Mouse (Mus musculus) hindbrain, postnatal 0 days (tissue): ENCODE measurements around the gene Prx. TPM values are rescaled to one million over a fixed set of nuclear protein-coding genes. Genes with fewer than 3 reads are reported as not detected.

Experiments
- ATAC-seq: fragments of 200-750 bp; cut with Nextera tagmentation; 2 replicates; pipeline ENCODE4 v1.8.0; 2017; ENCODE audit warnings: mild to moderate bottlenecking, moderate TSS enrichment, moderate library complexity
- DNase-seq: peaks from one replicate; pipeline ENCODE4 v3.0.0-alpha.2; 2015; ENCODE audit warnings: low spot score
- H3K27ac ChIP-seq: fragments of 300-500 bp; sonication (generic); 2 replicates; pipeline ENCODE4 v1.5.1; 2014; ENCODE audit warnings: mild to moderate bottlenecking
- H3K27me3 ChIP-seq: fragments of 300-500 bp; sonication (generic); 2 replicates; pipeline ENCODE4 v1.6.1; 2014; ENCODE audit warnings: low read length, mixed read lengths; ENCODE audit not compliant: insufficient read depth
- H3K36me3 ChIP-seq: fragments of 300-500 bp; sonication (generic); 2 replicates; pipeline ENCODE4 v1.6.1; 2014; ENCODE audit warnings: low read length, mixed read lengths; ENCODE audit not compliant: insufficient read depth
- H3K4me1 ChIP-seq: fragments of 300-500 bp; sonication (generic); 2 replicates; pipeline ENCODE4 v1.6.1; 2014; ENCODE audit warnings: antibody characterized with exemption, low read length, mixed read lengths; ENCODE audit not compliant: insufficient read depth
- H3K4me2 ChIP-seq: fragments of 300-500 bp; sonication (generic); 2 replicates; pipeline ENCODE4 v1.6.1; 2014; ENCODE audit warnings: low read depth, mild to moderate bottlenecking, low read length, moderate library complexity, mixed read lengths
- H3K4me3 ChIP-seq: fragments of 300-500 bp; sonication (generic); 2 replicates; pipeline ENCODE4 v1.5.1; 2014; ENCODE audit warnings: low read length
- H3K9ac ChIP-seq: fragments of 300-500 bp; sonication (generic); replicated peaks from 2 replicates; pipeline ENCODE4 v1.6.1; 2014; ENCODE audit warnings: mild to moderate bottlenecking, low read length, moderate library complexity, mixed read lengths
- H3K9me3 ChIP-seq: fragments of 300-500 bp; sonication (generic); 2 replicates; pipeline ENCODE4 v1.6.1; 2016; ENCODE audit warnings: low read length, mixed read lengths
- CTCF ChIP-seq: IDR thresholded peaks from 2 replicates; pipeline ENCODE4 v1.5.1; 2016; ENCODE audit warnings: antibody characterized with exemption, control low read depth, low read depth
- WGBS: fragments of 180-500 bp; shearing (Covaris S2); extraction: QIAGEN DNeasy Blood & Tissue Kit; methylation state at CpG from one replicate; pipeline ENCODE4 v1.1.7; 2014; 5-methylcytosine and 5-hydroxymethylcytosine counted together
- polyA plus RNA-seq: library from polyadenylated mRNA; unstranded; fragments of >200 nt; fragmentation: Nextera tagmentation; extraction: Ambion mirVana; gene quantifications from 2 replicates; pipeline ENCODE4 v1.2.1, GENCODE M21; 2015
- total RNA-seq: library from RNA; depleted of rRNA; stranded (reverse); fragments of >200 nt; gene quantifications from 2 replicates; pipeline ENCODE4 v1.2.3, GENCODE M21; 2014; rRNA removed

Prx gene
- total RNA-seq (1.8 and 2.1 TPM in 2 replicates), polyA plus RNA-seq (2.1 and 2.5 TPM in 2 replicates)

DNA sequence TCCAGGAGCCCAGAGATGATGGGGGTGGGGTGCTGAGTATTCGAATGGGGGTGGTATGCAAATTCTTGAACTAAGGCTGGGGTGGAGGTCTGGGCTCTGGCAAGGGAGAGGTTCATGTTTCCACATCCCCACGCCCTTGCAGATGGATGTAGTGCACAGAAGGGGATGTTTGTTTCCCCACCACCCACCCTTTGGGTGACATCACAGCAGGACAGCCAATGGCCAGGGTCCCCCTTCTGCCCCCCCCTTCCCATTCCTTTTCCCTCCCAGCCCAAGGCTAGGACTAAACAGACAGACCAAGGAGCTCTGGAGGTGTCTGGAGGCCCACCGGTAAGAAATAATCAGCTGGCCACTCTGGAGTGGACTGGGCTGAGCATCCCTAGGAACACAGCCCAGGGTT, at the start of gene Prx:
TSS of gene Prx (plus strand) at position 289 of the 400 bp plus-strand sequence.
- 62% methylated on average over 3 of the region's 3 CpGs for WGBS
- Histone ChIP-seq H3K27ac (no peak within 1 kb of the TSS), H3K4me1 (no peaks in the 10 kb centered on the region), H3K4me3 (no peak within 1 kb of the TSS), H3K27me3 (no peaks in the 10 kb centered on the region), H3K9me3 (no peaks in the 10 kb centered on the region), H3K9ac (no peak within 1 kb of the TSS), H3K36me3 (no peaks in the 10 kb centered on the region), H3K4me2 (no peak within 1 kb of the TSS)
- DNase-seq = no peak
- no peak for ATAC-seq
- TF ChIP-seq CTCF = no peak

DNA sequence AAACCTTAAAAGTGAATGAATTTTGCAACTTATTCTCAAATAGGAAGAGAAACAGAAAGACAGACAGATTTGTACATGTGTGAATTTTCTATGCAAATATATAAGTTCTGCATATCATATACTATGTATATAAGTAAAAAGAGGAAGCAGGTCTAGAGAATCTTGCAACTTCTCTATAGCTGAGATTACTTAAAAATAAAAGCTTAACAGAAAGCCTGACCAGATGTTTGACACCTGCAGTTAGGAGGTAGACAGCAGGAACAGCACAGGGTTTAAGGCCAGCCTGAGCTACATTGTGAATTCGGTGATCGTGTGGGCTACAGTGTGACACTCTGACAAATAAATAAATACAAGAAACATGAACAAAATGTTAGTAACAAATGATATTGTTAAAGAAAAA, 47.8 kb upstream of the Prx start:
- no peaks in the 10 kb centered on the region for H3K9me3 ChIP-seq
- no peak overlapping the region for H3K27ac ChIP-seq
- H3K36me3 ChIP-seq = no peaks in the 10 kb centered on the region
- H3K4me3 ChIP-seq = no peak overlapping the region
- 95% methylated on average over 2 of the region's 2 CpGs for WGBS
- TF ChIP-seq CTCF = no peak
- no peaks in the 10 kb centered on the region for H3K27me3 ChIP-seq
- no peak overlapping the region for H3K4me2 ChIP-seq
- no peaks in the 10 kb centered on the region for H3K4me1 ChIP-seq
- ATAC-seq (no peak), DNase-seq (no peak)
- no peak overlapping the region for H3K9ac ChIP-seq

DNA sequence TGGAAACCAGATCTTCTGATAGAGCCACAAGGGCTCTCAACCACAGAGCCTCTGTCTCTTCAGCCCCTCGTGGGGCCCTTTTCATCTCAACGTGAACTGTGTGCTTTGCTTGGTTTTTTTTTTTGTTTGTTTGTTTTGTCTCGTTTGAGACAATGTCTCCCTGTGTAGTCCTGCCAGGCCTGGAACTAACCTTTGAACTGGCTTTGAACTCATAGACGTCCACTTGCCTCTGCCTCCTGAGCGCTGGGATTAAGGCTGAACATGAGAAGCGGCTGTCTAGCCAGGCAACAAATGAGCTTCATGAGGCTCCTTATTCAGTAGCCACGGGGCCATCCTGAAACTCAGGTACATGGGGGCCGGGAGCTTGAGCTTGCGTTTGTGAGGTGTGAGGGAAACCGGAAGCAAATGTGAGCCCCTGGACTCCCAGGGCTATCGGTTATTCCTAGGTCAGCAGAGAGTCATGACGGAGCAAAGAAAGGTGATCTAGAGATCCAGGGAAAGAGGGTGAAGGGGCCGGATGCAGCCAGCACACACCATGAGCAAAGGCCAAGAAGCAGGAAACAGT, 46.8 kb upstream of the Prx start:
- Histone ChIP-seq H3K9me3 (no peaks in the 10 kb centered on the region), H3K4me3 (no peak overlapping the region), H3K4me2 (no peak overlapping the region), H3K4me1 (no peaks in the 10 kb centered on the region), H3K9ac (no peak overlapping the region), H3K36me3 (no peaks in the 10 kb centered on the region), H3K27me3 (no peaks in the 10 kb centered on the region), H3K27ac (no peak overlapping the region)
- no peak for TF ChIP-seq CTCF
- 57% methylated on average over 13 of the region's 13 CpGs for WGBS
- ATAC-seq (no peak), DNase-seq (no peak)

DNA sequence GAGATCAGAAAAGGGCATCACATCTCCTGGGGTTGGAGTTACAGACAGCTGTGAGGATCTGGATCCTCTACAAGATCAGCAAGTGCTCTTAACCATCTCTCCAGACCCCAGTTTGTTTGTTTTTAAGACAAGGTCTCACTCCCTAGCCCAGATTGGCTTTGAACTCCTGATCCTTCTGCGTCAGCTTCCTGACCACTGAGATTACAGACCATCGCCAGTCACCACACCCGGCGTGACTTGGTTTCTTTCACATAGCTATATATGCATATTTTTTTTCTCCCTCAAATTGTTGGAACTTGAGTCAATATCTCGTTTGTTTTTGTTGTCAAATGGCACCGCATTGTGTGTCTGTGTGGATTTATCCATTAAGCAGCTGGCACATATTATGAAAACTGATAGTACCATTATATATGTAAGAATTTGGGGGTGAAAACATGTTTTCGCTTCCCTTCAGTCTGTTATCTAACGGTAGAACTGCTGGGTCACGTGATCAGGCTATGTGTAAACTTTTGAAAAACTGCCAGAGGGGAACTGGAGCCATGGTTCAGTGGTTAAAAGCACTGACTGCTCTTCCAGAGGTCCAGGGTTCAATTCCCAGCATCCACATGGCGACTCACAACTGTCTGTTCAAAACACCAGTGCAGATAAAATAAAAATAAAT, 44.5 kb upstream of the Prx start:
- no peak for ATAC-seq
- Histone ChIP-seq H3K9me3 (no peaks in the 10 kb centered on the region), H3K4me1 (no peaks in the 10 kb centered on the region), H3K4me2 (no peak overlapping the region), H3K27me3 (no peaks in the 10 kb centered on the region), H3K9ac (no peak overlapping the region), H3K4me3 (no peak overlapping the region), H3K36me3 (no peaks in the 10 kb centered on the region), H3K27ac (no peak overlapping the region)
- no peak for TF ChIP-seq CTCF
- no peak for DNase-seq
- 81% methylated on average over 10 of the region's 10 CpGs for WGBS

DNA sequence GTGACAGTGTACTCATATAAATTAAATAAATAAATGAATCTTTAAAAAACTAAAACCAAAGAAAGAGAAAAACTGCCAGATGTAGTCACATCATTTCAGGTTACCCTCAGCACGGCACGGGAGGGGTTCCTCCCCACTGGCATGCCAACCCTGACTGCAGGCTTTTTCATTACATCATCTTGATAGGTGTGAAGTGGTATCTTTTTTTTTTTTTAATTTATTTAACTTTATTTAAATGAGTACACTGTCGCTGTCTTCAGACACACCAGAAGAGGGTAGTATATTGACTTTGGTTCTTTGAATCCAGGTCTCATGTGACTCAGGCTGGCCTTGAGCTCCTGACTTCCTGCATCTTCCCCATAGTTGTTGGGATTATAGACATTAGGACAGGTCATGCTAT, 43.9 kb upstream of the Prx start:
- 88% methylated on average over 3 of the region's 3 CpGs for WGBS

DNA sequence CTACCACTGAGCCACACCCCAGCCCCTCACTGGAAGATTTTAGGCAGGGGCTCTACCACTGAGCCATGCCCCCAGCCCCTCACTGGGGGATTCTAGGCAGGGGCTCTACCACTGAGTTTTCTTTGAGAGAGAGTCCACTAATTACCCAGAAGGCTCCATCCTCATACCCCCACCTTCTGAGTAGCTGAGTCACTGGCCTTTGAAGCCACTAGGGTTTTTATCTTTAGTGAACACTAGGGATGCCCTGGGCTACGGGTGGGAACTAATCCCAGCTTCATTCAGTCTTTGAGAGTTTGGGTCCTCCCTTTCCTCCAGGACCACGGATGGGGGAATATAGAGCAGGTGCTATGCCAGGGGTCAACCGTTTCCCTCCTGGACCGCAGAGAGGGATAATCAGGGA, 40.5 kb upstream of the Prx start:
- Histone ChIP-seq H3K9ac (no peak overlapping the region), H3K4me1 (no peaks in the 10 kb centered on the region), H3K36me3 (no peaks in the 10 kb centered on the region), H3K4me2 (no peak overlapping the region), H3K27ac (no peak overlapping the region), H3K9me3 (no peaks in the 10 kb centered on the region), H3K27me3 (no peaks in the 10 kb centered on the region), H3K4me3 (no peak overlapping the region)
- no peak for TF ChIP-seq CTCF
- DNase-seq (no peak), ATAC-seq (no peak)
- WGBS = 88% methylated on average over 4 of the region's 4 CpGs

More for the DNA sequence above, 43.9 kb upstream of the Prx start:
- DNase-seq (no peak), ATAC-seq (no peak)
- no peaks in the 10 kb centered on the region for H3K9me3 ChIP-seq
- no peaks in the 10 kb centered on the region for H3K36me3 ChIP-seq
- H3K4me2 ChIP-seq = no peak overlapping the region
- H3K9ac ChIP-seq = no peak overlapping the region
- H3K27ac ChIP-seq = no peak overlapping the region
- H3K4me3 ChIP-seq = no peak overlapping the region
- H3K4me1 ChIP-seq = no peaks in the 10 kb centered on the region
- H3K27me3 ChIP-seq = no peaks in the 10 kb centered on the region
- no peak for TF ChIP-seq CTCF

DNA sequence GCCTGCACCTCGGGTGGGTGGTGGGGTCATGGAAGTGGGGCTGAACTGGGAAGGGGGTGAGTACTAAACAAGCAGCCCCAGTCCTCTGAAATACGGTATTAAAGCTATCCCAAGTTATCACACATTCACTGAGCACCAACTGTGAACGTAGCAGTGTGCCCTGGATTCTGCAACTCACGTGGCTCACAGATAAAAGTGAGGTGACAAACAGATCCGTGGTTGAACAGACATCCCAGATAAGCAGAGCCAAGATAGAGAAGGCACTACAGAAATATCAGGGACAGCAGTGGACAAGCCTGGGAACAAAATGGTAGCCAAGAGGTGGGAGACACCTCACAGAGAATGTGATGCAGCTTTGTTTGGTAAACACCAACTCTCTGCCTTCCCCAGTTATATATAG, 39.5 kb upstream of the Prx start:
- WGBS = 91% methylated on average over 5 of the region's 5 CpGs
- Histone ChIP-seq H3K36me3 (no peaks in the 10 kb centered on the region), H3K9ac (no peak overlapping the region), H3K27me3 (no peaks in the 10 kb centered on the region), H3K4me3 (no peak overlapping the region), H3K4me1 (no peaks in the 10 kb centered on the region), H3K4me2 (no peak overlapping the region), H3K9me3 (no peaks in the 10 kb centered on the region), H3K27ac (no peak overlapping the region)
- ATAC-seq = no peak
- no peak for DNase-seq
- TF ChIP-seq CTCF = no peak
